Mouse (Mus musculus) erythroblast, embryonic 14.5 days (primary cell): ENCODE results near the gene Hyal3.

Experiments used
- GATA1 ChIP-seq: IDR thresholded peaks from 2 replicates; pipeline ENCODE4 v1.6.1; 2012; ENCODE audit warnings: low read length, inconsistent platforms, mixed read lengths
- TAL1 ChIP-seq: IDR thresholded peaks from 3 replicates; pipeline ENCODE4 v1.6.1; 2012; ENCODE audit warnings: low read length, inconsistent platforms, mixed read lengths

DNA sequence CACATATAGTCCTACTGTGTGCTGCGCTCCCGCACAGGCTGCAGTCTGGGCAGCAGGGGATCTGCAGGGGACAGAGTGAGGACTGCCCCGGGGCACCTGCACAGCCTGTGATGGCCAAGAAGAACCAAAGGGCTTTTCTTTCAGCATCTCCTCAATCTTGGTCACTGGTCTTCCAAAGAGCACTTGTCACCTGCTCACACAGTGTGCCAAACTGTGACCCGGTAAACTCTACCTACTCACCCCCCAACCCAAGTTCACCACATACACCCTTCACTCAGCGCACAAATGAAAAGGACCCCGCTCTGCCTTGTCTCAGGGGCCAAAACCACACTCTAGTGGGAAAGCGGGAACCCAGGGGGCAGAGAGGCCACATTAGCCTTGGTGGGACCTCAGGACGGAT lies 51.2 kb downstream of the Hyal3 start:
- TF ChIP-seq TAL1 (no peak), GATA1 (no peak)
